Mouse (Mus musculus): ENCODE data around the gene Ccdc122.
"Not testable (repeated sequence)": the region's sequence is repeated elsewhere in the genome, so short reads cannot be mapped to it uniquely, and the experiment has no call there.

The Ccdc122 gene

GRCm38 (mm10) chr14:77036226-77037046 is at the start of gene Ccdc122, which contains the start of gene Lacc1:
TSS of gene Ccdc122 (plus strand) at chr14:77036772.
TSS of gene Lacc1 (minus strand) at chr14:77036904.
- ATAC-seq (ENCODE audit: insufficient number of reproducible peaks, low FRiP score, low TSS enrichment), result peak; percentile 49

GRCm38 (mm10) chr14:76990351-76990750 is 46.2 kb upstream of the Ccdc122 start:
- not testable (repeated sequence) for ATAC-seq (ENCODE audit: insufficient number of reproducible peaks, low FRiP score, low TSS enrichment)

- ATAC-seq (ENCODE audit: insufficient number of reproducible peaks, low FRiP score, low TSS enrichment), result no peak
Observed at GRCm38 (mm10) chr14:77004740-77005139, 31.8 kb upstream of the Ccdc122 start.

GRCm38 (mm10) chr14:77005566-77005965 is 31.0 kb upstream of the Ccdc122 start:
- no peak for ATAC-seq (ENCODE audit: insufficient number of reproducible peaks, low FRiP score, low TSS enrichment)

- 0 out of 2 replicates have a peak, but pooled peaks have one; percentile 67 for ATAC-seq (ENCODE audit: insufficient number of reproducible peaks, low FRiP score, low TSS enrichment)
Observed at GRCm38 (mm10) chr14:77008238-77008637, 28.3 kb upstream of the Ccdc122 start.

GRCm38 (mm10) chr14:77011804-77012203 is 24.8 kb upstream of the Ccdc122 start:
- ATAC-seq (ENCODE audit: insufficient number of reproducible peaks, low FRiP score, low TSS enrichment), result peak; percentile 72; the same call in 1 of the 2 replicates

- ATAC-seq (ENCODE audit: insufficient number of reproducible peaks, low FRiP score, low TSS enrichment), result not testable (repeated sequence)
Observed at GRCm38 (mm10) chr14:77016783-77017182, 19.8 kb upstream of the Ccdc122 start.

GRCm38 (mm10) chr14:77017211-77017610 is 19.4 kb upstream of the Ccdc122 start:
- no peak for ATAC-seq (ENCODE audit: insufficient number of reproducible peaks, low FRiP score, low TSS enrichment)

GRCm38 (mm10) chr14:77024499-77024898 is 12.1 kb upstream of the Ccdc122 start:
- ATAC-seq (ENCODE audit: insufficient number of reproducible peaks, low FRiP score, low TSS enrichment), result no peak

- no peak for ATAC-seq (ENCODE audit: insufficient number of reproducible peaks, low FRiP score, low TSS enrichment)
Observed at GRCm38 (mm10) chr14:77029319-77030054, 7.1 kb upstream of the Ccdc122 start.

- ATAC-seq (ENCODE audit: insufficient number of reproducible peaks, low FRiP score, low TSS enrichment), result no peak
Observed at GRCm38 (mm10) chr14:77030808-77031207, 5.8 kb upstream of the Ccdc122 start.

- no peak for ATAC-seq (ENCODE audit: insufficient number of reproducible peaks, low FRiP score, low TSS enrichment)
Observed at GRCm38 (mm10) chr14:77032433-77032832, 4.1 kb upstream of the Ccdc122 start.

- no peak for ATAC-seq (ENCODE audit: insufficient number of reproducible peaks, low FRiP score, low TSS enrichment)
Observed at GRCm38 (mm10) chr14:77033391-77033790, 3.2 kb upstream of the Ccdc122 start.

GRCm38 (mm10) chr14:77034175-77034915 is 2.2 kb upstream of the Ccdc122 start:
- ATAC-seq (ENCODE audit: insufficient number of reproducible peaks, low FRiP score, low TSS enrichment), result no peak

- ATAC-seq (ENCODE audit: insufficient number of reproducible peaks, low FRiP score, low TSS enrichment), result no peak
Observed at GRCm38 (mm10) chr14:77034970-77035369, 1.6 kb upstream of the Ccdc122 start.

GRCm38 (mm10) chr14:77037330-77037729 is 758 bp downstream of the Ccdc122 start:
- ATAC-seq (ENCODE audit: insufficient number of reproducible peaks, low FRiP score, low TSS enrichment), result no peak

- no peak for ATAC-seq (ENCODE audit: insufficient number of reproducible peaks, low FRiP score, low TSS enrichment)
Observed at GRCm38 (mm10) chr14:77037832-77038425, 1.4 kb downstream of the Ccdc122 start.

GRCm38 (mm10) chr14:77053288-77053687 is 16.7 kb downstream of the Ccdc122 start:
- no peak for ATAC-seq (ENCODE audit: insufficient number of reproducible peaks, low FRiP score, low TSS enrichment)

GRCm38 (mm10) chr14:77069361-77069760 is 32.8 kb downstream of the Ccdc122 start:
- no peak for ATAC-seq (ENCODE audit: insufficient number of reproducible peaks, low FRiP score, low TSS enrichment)

GRCm38 (mm10) chr14:77081248-77081647 is 44.7 kb downstream of the Ccdc122 start:
- ATAC-seq (ENCODE audit: insufficient number of reproducible peaks, low FRiP score, low TSS enrichment), result no peak

All from cerebellum, adult (tissue).